Mouse (Mus musculus) activated CD4-positive, CD25-positive, alpha-beta regulatory T cell, adult 4 months (primary cell): ENCODE measurements around the gene Krt8. TPM values are rescaled to one million over a fixed set of nuclear protein-coding genes. Genes with fewer than 3 reads are reported as not detected.

Experiments
- ATAC-seq: one replicate; pipeline ENCODE4 v1.8.0; 2017
- polyA plus RNA-seq, 2 experiments: library from polyadenylated mRNA; unstranded; fragments of 100-300 nt; shearing (Covaris generic); gene quantifications; one replicate each; pipeline ENCODE4 v1.2.1; 2017

The Krt8 gene
- polyA plus RNA-seq, 2 experiments from 2014 or later: not detected

- no peak for ATAC-seq
Observed at GRCm38 (mm10) chr15:101974083-101974845, 30.0 kb downstream of the Krt8 start.

DNA sequence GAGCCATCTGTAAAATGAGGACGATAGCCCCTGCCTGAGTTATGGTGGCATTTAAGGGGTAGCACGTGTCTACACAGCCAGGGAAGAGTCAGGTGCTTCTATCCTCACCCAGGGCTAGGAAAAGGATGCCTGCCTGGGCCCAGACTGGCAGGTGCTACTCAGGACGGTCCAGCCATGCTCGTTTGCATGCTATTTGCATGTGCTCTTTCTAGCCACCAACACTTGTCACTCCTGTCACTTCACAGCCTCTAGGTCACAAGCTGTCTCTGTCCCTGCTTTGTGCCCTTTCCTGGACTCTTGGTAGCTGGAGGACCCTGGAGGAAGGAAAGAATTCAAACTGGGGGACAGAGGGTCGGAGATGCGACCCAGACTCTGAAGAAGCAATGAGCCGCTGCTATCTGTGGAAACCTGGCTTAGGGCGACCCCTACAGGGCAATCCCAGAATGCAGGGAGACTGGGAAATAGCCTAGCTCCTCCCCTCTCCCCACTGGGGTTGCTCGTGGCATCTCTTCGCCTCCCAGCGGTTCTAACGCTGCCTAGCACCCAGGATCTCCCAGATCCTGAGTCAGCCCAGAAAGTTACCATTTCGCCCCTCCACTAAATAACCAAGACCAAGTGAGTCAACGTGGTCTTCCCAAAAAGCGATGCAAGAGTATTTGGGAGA is 30.7 kb downstream of the Krt8 start:
- ATAC-seq: peak; percentile 68

DNA sequence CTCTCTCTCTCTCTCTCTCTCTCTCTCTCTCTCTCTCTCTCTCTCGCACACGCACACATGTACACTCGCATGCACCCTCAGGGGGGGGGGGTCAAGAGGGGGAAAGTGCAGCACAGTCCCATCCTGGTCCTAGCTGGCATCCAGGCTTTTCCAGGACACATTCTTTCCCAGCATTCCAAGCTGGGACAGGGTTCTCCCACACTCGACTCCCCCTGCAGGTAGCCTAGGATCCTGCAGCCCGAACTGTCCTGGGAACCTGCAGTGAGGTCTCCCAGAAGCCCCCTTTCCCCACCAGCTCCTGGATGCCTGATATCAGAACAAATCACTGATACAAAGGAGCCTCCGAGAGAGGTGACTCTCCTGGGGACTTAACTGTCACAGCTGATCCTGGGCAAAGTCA is 33.7 kb downstream of the Krt8 start:
- no peak for ATAC-seq

GRCm38 (mm10) chr15:101966808-101967207 is 37.5 kb downstream of the Krt8 start:
- no peak for ATAC-seq

- ATAC-seq: no peak
Observed at GRCm38 (mm10) chr15:101958891-101959290, 45.4 kb downstream of the Krt8 start.

GRCm38 (mm10) chr15:101954187-101954586 is 50.1 kb downstream of the Krt8 start, which contains the start of gene Krt78:
Krt78 (minus strand) TSS chr15:101954287.
- no peak for ATAC-seq

GRCm38 (mm10) chr15:101952733-101953474 is 51.4 kb downstream of the Krt8 start:
- no peak for ATAC-seq

Other genes with a start within 250 kb of the Krt8 start
- gene Krt72, start 218.0 kb downstream of the Krt8 start, polyA plus RNA-seq: not detected
- gene Krt73, start 202.1 kb downstream of the Krt8 start, polyA plus RNA-seq: not detected
- not detected for gene Krt2, start 186.3 kb downstream of the Krt8 start, polyA plus RNA-seq
- not detected for gene Krt1, start 153.7 kb downstream of the Krt8 start, polyA plus RNA-seq
- gene Krt77, start 134.8 kb downstream of the Krt8 start, polyA plus RNA-seq: not detected
- not detected for gene Krt76, start 111.6 kb downstream of the Krt8 start, polyA plus RNA-seq
- gene Krt4, start 79.7 kb downstream of the Krt8 start, polyA plus RNA-seq: not detected
- gene Krt79, start 64.2 kb downstream of the Krt8 start, polyA plus RNA-seq: not detected
- gene Krt78, start 50.2 kb downstream of the Krt8 start, polyA plus RNA-seq: not detected
- not detected for gene Krt18, start 23.7 kb upstream of the Krt8 start, polyA plus RNA-seq
- 100 to 1,000 TPM in 1 of 2 experiments, 10 to 100 TPM in 1; 87.7 to 132 TPM for gene Eif4b, start 69.3 kb upstream of the Krt8 start, polyA plus RNA-seq
- gene Tns2, start 95.9 kb upstream of the Krt8 start, polyA plus RNA-seq: 1 to 10 TPM; 1.5 to 2.9 TPM
- 10 to 100 TPM; 19.5 to 42.0 TPM for gene Spryd3, start 131.8 kb upstream of the Krt8 start, polyA plus RNA-seq
- under 1 TPM in 1 of 2 experiments, not detected in 1; 0.81 TPM for gene Igfbp6, start 139.9 kb upstream of the Krt8 start, polyA plus RNA-seq
- 1 to 10 TPM; 1.2 to 1.5 TPM for gene Soat2, start 146.0 kb upstream of the Krt8 start, polyA plus RNA-seq
- 10 to 100 TPM; 21.5 to 23.1 TPM for gene Zfp740, start 198.8 kb upstream of the Krt8 start, polyA plus RNA-seq
- gene Csad, start 200.2 kb upstream of the Krt8 start, polyA plus RNA-seq: 1 to 10 TPM; 6.6 to 9.3 TPM
- gene Itgb7, start 227.5 kb upstream of the Krt8 start, polyA plus RNA-seq: 100 to 1,000 TPM; 511 to 537 TPM